Mouse (Mus musculus) effector memory CD4-positive, alpha-beta T cell, adult 7 months (primary cell): ENCODE measurements around the gene Slc25a53. TPM values are rescaled to one million over a fixed set of nuclear protein-coding genes. Genes with fewer than 3 reads are reported as not detected.

Experiments
- polyA plus RNA-seq: library from polyadenylated mRNA; unstranded; fragments of 100-300 nt; shearing (Covaris generic); gene quantifications from one replicate; pipeline ENCODE4 v1.2.1, GENCODE M21; 2017

Slc25a53 gene
- polyA plus RNA-seq = 11.7 TPM

GRCm38 (mm10) chrX:137038000-137038483 is at the start of gene Slc25a53:
Slc25a53 (minus strand) TSS chrX:137038302.

GRCm38 (mm10) chrX:137049425-137050225 is 11.5 kb upstream of the Slc25a53 start, which contains the start of gene Fam199x:
Fam199x (plus strand) TSS chrX:137049594.

DNA sequence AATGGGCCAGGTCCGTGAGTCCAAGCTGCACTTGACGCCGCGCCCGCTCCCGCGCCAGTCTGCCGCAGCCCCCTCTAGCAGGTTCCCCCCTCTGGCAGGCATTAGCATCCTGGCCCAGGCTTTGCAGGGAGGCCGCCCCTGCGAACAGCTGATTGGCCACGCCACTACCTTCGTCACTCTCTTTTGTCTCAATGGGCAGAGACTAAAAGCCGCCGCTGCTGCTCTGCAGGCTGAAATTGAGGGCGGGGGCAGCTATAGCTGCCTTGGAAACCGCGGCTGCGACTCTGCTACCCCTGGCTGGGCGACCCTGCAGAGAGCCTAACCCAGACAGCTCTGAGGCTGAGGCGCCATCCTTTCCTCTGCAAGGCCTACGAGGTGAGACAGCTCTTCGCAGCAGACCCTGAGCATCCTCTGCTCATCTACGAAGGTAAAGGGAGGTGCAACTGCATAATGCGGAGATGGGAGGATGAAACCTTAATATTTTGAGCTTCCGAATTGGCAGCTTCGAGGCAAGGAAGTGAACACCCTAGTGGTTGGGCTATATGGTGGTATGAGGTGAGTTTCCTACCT is 45.0 kb downstream of the Slc25a53 start, which contains the start of gene Zcchc18:
Zcchc18 (plus strand) TSS at position 178 of the 570 bp plus-strand sequence.

GRCm38 (mm10) chrX:136976424-136977084 is 61.5 kb downstream of the Slc25a53 start, which contains the start of the genes Tmsb15l and Tmsb15b1:
Tmsb15l (minus strand) TSS chrX:136976869.
Tmsb15b1 (minus strand) TSS chrX:136976874.

GRCm38 (mm10) chrX:136975397-136975796 is 62.7 kb downstream of the Slc25a53 start, which contains the start of gene Tmsb15b2:
Tmsb15b2 (minus strand) TSS chrX:136975497.

Other genes with a start within 250 kb of the Slc25a53 start
- gene Plp1, start 215.6 kb downstream of the Slc25a53 start, polyA plus RNA-seq = 1.2 TPM
- not detected for gene Rab9b, start 169.5 kb downstream of the Slc25a53 start, polyA plus RNA-seq
- not detected for gene H2bfm, start 111.0 kb downstream of the Slc25a53 start, polyA plus RNA-seq
- gene Tmsb15b2, start 62.8 kb downstream of the Slc25a53 start, polyA plus RNA-seq = 34.3 TPM
- not detected for gene Tmsb15l, start 61.4 kb downstream of the Slc25a53 start, polyA plus RNA-seq
- gene Tmsb15b1, start 61.4 kb downstream of the Slc25a53 start, polyA plus RNA-seq = 9.2 TPM
- gene Zcchc18, start 45.1 kb downstream of the Slc25a53 start, polyA plus RNA-seq = 14.0 TPM
- 4.3 TPM for gene Fam199x, start 11.3 kb upstream of the Slc25a53 start, polyA plus RNA-seq
- gene Esx1, start 83.8 kb upstream of the Slc25a53 start, polyA plus RNA-seq = not detected